Mouse (Mus musculus): Measurements from ENCODE around the gene Tbl3. TPM values are rescaled to one million over a fixed set of nuclear protein-coding genes. Genes with fewer than 3 reads are reported as not detected.

Tbl3 gene
- polyA plus RNA-seq, 1 experiment from 2014 or later = 131 TPM

Other genes with a start within 250 kb of the Tbl3 start
- 17.0 and 21.2 TPM in 2 replicates for gene E4f1, start 237.3 kb downstream of the Tbl3 start, polyA plus RNA-seq (2014; fragmentation: Nextera tagmentation; extraction: Ambion mirVana)
- 65.0 and 65.2 TPM in 2 replicates for gene Pgp, start 237.3 kb downstream of the Tbl3 start, polyA plus RNA-seq (2014; fragmentation: Nextera tagmentation; extraction: Ambion mirVana)
- 0.33 and 0.51 TPM in 2 replicates for gene Bricd5, start 233.8 kb downstream of the Tbl3 start, polyA plus RNA-seq (2014; fragmentation: Nextera tagmentation; extraction: Ambion mirVana)
- 26.2 and 29.7 TPM in 2 replicates for gene Mlst8, start 228.6 kb downstream of the Tbl3 start, polyA plus RNA-seq (2014; fragmentation: Nextera tagmentation; extraction: Ambion mirVana)
- 7.4 and 8.4 TPM in 2 replicates for gene Caskin1, start 219.1 kb downstream of the Tbl3 start, polyA plus RNA-seq (2014; fragmentation: Nextera tagmentation; extraction: Ambion mirVana)
- gene Traf7, start 179.7 kb downstream of the Tbl3 start, polyA plus RNA-seq (2014; fragmentation: Nextera tagmentation; extraction: Ambion mirVana) = 81.2 and 88.1 TPM in 2 replicates
- gene Rab26, start 173.4 kb downstream of the Tbl3 start, polyA plus RNA-seq (2014; fragmentation: Nextera tagmentation; extraction: Ambion mirVana) = 1.2 and 1.7 TPM in 2 replicates
- gene Pkd1, start 157.8 kb downstream of the Tbl3 start, polyA plus RNA-seq (2014; fragmentation: Nextera tagmentation; extraction: Ambion mirVana) = 20.6 and 29.0 TPM in 2 replicates
- 61.9 and 69.2 TPM in 2 replicates for gene Tsc2, start 75.0 kb downstream of the Tbl3 start, polyA plus RNA-seq (2014; fragmentation: Nextera tagmentation; extraction: Ambion mirVana)
- gene Nthl1, start 75.0 kb downstream of the Tbl3 start, polyA plus RNA-seq (2014; fragmentation: Nextera tagmentation; extraction: Ambion mirVana) = 13.8 and 15.7 TPM in 2 replicates
- 36.7 and 38.8 TPM in 2 replicates for gene Slc9a3r2, start 57.3 kb downstream of the Tbl3 start, polyA plus RNA-seq (2014; fragmentation: Nextera tagmentation; extraction: Ambion mirVana)
- gene Npw, start 49.2 kb downstream of the Tbl3 start, polyA plus RNA-seq (2014; fragmentation: Nextera tagmentation; extraction: Ambion mirVana) = not detected in 2 replicates
- 31.8 and 35.7 TPM in 2 replicates for gene Zfp598, start 38.0 kb downstream of the Tbl3 start, polyA plus RNA-seq (2014; fragmentation: Nextera tagmentation; extraction: Ambion mirVana)
- 14.6 and 18.1 TPM in 2 replicates for gene Syngr3, start 17.7 kb downstream of the Tbl3 start, polyA plus RNA-seq (2014; fragmentation: Nextera tagmentation; extraction: Ambion mirVana)
- 50.8 and 53.0 TPM in 2 replicates for gene Gfer, start 11.5 kb downstream of the Tbl3 start, polyA plus RNA-seq (2014; fragmentation: Nextera tagmentation; extraction: Ambion mirVana)
- gene Noxo1, start 11.4 kb downstream of the Tbl3 start, polyA plus RNA-seq (2014; fragmentation: Nextera tagmentation; extraction: Ambion mirVana) = 1.5 and 1.8 TPM in 2 replicates
- gene Rnf151, start 10.4 kb upstream of the Tbl3 start, polyA plus RNA-seq (2014; fragmentation: Nextera tagmentation; extraction: Ambion mirVana) = 0.57 TPM in 1 of 2 replicates, not detected in the other
- 1,370 and 1,378 TPM in 2 replicates for gene Rps2, start 10.5 kb upstream of the Tbl3 start, polyA plus RNA-seq (2014; fragmentation: Nextera tagmentation; extraction: Ambion mirVana)
- 213 and 214 TPM in 2 replicates for gene Ndufb10, start 16.8 kb upstream of the Tbl3 start, polyA plus RNA-seq (2014; fragmentation: Nextera tagmentation; extraction: Ambion mirVana)
- not detected in 2 replicates for gene Rpl3l, start 20.2 kb upstream of the Tbl3 start, polyA plus RNA-seq (2014; fragmentation: Nextera tagmentation; extraction: Ambion mirVana)
- gene Msrb1, start 29.0 kb upstream of the Tbl3 start, polyA plus RNA-seq (2014; fragmentation: Nextera tagmentation; extraction: Ambion mirVana) = 25.5 and 27.2 TPM in 2 replicates
- 0.38 and 0.81 TPM in 2 replicates for gene Hs3st6, start 45.3 kb upstream of the Tbl3 start, polyA plus RNA-seq (2014; fragmentation: Nextera tagmentation; extraction: Ambion mirVana)
- not detected in 2 replicates for gene Meiob, start 96.6 kb upstream of the Tbl3 start, polyA plus RNA-seq (2014; fragmentation: Nextera tagmentation; extraction: Ambion mirVana)
- 32.9 and 34.5 TPM in 2 replicates for gene Hagh, start 132.5 kb upstream of the Tbl3 start, polyA plus RNA-seq (2014; fragmentation: Nextera tagmentation; extraction: Ambion mirVana)
- gene Fahd1, start 142.7 kb upstream of the Tbl3 start, polyA plus RNA-seq (2014; fragmentation: Nextera tagmentation; extraction: Ambion mirVana) = 16.2 and 19.0 TPM in 2 replicates
- gene Igfals, start 158.3 kb upstream of the Tbl3 start, polyA plus RNA-seq (2014; fragmentation: Nextera tagmentation; extraction: Ambion mirVana) = 0.24 TPM in 1 of 2 replicates, not detected in the other
- gene Nubp2, start 178.7 kb upstream of the Tbl3 start, polyA plus RNA-seq (2014; fragmentation: Nextera tagmentation; extraction: Ambion mirVana) = 82.3 and 88.8 TPM in 2 replicates
- gene Spsb3, start 179.0 kb upstream of the Tbl3 start, polyA plus RNA-seq (2014; fragmentation: Nextera tagmentation; extraction: Ambion mirVana) = 45.2 and 49.6 TPM in 2 replicates
- gene Eme2, start 187.4 kb upstream of the Tbl3 start, polyA plus RNA-seq (2014; fragmentation: Nextera tagmentation; extraction: Ambion mirVana) = 28.9 and 29.7 TPM in 2 replicates
- 75.3 and 81.6 TPM in 2 replicates for gene Mrps34, start 187.5 kb upstream of the Tbl3 start, polyA plus RNA-seq (2014; fragmentation: Nextera tagmentation; extraction: Ambion mirVana)
- 38.4 and 57.1 TPM in 2 replicates for gene Nme3, start 188.8 kb upstream of the Tbl3 start, polyA plus RNA-seq (2014; fragmentation: Nextera tagmentation; extraction: Ambion mirVana)
- gene Mapk8ip3, start 229.3 kb upstream of the Tbl3 start, polyA plus RNA-seq (2014; fragmentation: Nextera tagmentation; extraction: Ambion mirVana) = 47.8 and 57.5 TPM in 2 replicates

All from neural tube, embryonic 11.5 days (tissue).